Mouse (Mus musculus) 416B (cell line): ENCODE results near the gene 4933424G06Rik.
A peak's percentile ranks its signal among the peaks of the same experiment; 100 is the strongest.
"Not testable (repeated sequence)": the region's sequence is repeated elsewhere in the genome, so short reads cannot be mapped to it uniquely, and the experiment has no call there.

Source experiments
- DNase-seq: peaks from one replicate; pipeline ENCODE4 v3.0.0; 2011; ENCODE audit warnings: low read depth

Gene 4933424G06Rik

DNA sequence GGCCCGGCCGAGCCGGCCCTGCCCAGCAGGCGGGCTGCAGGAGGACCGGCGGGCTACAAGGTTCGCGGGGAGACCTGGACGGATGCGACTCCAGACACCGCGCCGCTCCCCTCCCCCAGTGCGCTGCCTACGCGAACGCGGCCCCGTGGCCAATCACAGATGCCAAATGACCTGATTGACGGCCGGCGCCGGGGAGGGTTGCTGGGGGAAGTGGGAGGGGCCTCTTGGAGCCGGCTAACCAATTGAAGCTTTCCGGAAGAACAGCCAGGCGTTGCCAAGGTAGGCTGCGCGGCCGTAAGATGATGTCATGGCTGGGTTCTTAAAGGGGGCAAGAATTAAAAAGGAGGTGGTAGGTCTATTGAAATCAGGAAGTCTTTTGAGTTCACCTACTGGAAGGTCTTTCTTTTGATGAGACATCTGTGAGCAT is at the start of gene 4933424G06Rik:
Gene 4933424G06Rik, plus strand, starts transcription at position 296 of the 427 bp plus-strand sequence.
- DNase-seq, result peak; percentile 98

DNA sequence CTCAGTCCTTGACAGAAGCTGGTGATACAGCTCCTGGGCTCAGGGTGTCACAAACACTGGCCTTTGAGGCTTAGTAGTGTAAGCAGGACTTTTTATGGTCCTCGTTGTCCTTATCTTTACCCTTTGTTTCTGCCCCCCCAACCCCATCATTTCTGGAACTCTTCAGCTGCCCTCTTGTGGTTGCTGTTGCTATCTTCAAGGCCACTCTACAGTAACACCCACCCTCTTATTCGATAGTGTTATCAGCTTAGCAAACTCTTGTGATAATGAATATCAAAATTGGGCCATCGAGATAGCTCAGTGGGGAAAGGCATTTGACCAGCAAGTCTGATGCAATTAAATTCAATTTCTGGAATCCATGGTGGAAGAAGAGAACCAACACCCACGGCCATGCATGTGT is 45.5 kb upstream of the 4933424G06Rik start:
- DNase-seq, result peak; percentile 56

DNA sequence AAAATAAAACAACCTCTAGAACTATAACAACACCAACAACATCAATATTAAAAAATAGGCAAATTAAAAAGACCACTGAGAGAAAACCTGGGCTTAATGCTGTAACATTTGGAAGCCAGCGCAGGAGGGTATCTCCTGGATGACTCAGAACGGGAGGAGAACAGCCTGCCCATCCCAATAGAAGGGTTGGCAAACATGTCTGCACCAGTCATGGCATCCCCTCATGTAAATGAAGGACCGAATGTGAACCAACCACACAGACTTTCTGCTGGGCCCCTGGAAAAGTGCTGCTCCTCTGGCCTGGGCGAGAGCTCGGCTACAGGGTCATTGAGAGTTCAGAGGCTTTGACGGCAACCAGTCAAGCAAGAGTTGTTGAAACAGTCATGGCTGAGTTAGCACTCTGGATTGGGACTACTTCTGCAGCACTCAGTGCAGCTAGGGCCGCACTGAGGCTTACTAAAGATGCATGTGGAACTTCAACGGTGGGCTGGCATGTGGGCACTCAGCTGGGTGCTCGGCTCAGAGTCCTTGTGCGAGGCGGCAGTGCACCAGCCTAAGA is 44.7 kb upstream of the 4933424G06Rik start:
- DNase-seq, result no peak

DNA sequence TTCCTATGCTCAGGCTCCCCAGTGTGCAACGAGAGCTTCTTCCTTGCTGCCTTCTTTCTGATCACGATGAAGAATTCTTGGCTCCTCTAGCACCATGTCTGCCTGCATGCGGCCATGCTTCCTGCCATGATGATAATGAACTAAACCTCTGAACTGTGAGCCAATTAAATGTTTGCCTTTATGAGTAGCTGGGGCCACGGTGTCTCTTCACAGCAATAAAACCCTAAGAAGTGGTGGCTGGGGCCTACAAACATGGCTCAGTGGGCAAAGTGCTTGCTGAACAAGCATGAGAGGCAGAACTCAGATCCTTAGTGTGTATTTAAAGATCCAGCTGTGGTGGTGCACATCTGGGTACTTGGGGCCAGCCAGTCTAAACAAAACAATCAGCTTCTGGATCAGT is 44.0 kb upstream of the 4933424G06Rik start:
- DNase-seq, result no peak

DNA sequence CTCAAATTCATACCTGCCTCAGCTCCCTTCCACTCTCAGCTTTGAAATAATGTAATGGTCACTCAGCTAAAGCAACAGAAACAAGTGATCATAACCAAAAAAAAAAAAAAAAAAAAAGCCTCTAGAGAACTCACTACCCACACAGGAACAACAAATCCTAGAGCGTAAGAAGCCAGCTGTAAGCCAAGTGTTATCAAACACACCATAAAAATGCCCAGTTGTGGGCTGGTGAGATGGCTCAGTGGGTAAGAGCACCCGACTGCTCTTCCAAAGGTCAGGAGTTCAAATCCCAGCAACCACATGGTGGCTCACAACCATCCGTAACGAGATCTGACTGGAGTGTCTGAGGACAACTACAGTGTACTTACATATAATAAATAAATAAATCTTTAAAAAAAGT is 41.9 kb upstream of the 4933424G06Rik start:
- not testable (repeated sequence) for DNase-seq

DNA sequence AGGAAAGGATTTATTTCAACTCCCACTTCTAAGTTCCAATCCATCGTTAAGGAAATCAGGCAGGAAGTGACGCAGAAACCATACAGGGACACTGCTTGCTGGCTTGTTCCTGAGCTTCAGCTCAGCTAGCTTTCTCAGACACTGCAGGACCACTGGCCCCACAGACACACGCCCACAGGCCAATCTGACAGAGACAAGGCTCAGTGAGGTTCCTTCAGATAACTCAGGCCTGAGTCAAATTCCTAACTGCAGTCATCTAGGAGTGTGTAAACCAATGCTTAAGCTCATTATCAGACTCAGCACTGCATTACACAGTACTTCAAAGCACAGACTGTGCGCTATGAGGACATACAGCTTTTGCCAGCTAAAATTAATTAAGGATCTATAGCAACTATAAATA is 39.7 kb upstream of the 4933424G06Rik start:
- DNase-seq, result no peak

DNA sequence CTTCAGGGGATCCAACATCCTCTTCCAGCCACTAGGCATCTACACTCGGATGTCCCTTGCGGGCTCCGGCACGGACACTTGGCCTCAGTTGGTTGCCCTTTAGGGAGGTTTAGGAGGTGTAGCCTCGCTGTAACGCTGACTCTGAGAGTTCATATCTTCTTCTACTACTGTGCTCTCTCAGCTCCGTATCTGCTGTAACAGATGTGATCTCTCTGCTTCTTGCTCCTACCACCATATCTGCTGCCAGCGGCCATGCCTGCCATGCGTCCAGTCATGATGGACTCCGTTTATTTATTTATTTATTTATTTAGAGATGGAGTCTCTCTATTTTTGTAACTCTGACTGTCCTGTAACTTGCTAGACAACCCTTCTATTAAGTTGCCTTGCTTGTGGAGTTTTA is 38.7 kb upstream of the 4933424G06Rik start:
- DNase-seq, result no peak

DNA sequence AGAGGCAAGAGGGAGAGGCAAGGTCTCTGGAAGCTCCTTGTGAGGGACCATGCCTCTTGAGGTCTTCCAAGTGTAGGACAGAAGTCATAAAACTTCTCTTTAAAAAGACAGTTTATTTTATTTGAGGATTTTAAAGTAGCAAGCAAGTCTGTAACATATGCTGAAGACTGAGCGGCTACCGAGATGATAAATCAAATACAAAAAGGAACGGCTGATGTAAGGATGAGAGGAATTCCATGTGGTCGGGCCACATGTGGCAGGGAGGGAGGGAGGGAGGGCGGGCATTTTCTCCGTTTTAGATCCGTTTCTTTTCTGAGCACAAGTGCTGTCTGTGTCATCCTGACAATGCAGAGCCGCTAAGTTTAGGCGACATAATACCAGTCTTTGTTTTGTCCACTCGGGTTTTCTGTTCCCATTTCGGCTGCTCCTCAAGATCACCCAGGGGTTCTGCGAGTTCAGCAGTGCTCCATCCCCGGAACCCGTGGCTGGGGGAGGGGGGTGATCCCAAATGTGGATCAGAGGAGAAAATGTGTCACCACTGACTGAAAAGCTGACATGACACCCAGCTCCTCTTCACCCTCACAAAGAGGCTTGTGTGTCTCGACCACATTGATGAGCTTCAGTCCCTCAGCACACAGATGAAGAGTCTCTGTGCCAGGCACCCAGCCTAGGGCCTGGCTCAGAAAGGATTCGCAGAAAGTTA is 37.1 kb upstream of the 4933424G06Rik start:
- no peak for DNase-seq

DNA sequence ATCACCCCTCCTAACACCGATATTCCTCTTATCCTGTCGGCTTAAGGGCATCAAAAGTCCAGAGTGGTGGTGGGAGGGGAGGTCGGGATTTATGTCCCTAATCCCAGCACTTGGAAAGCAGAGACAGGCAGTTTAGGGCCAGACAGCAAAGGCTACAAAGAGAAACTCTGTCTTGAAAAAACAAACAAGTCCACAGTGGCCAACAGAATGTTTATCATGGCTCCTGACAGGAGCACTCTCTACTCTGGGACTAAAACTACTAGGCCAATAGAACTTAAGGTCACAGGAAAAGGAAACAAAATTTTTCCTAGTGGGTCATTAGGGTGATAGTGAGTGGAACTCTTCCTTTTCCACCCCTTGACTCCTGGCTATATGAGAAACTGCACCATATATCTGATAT is 35.0 kb upstream of the 4933424G06Rik start:
- no peak for DNase-seq

DNA sequence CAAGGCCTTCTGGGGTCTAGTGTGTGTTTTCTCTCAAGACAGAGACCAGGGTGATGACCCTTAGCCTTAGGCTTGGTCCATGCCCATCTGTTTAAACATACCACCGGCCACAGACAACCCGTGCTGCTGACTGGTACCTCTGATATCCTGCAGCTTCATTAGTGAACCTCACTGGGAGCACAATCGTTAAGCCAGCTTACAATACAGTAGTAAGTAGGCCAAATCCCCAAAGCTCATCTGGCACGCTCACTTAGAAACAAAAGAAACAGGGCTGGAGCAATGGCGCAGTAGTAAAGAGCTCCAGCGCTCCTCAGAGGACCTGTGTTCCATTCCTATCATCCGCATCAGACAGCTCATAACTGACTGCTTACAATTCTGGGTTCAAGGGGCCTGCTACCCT is 29.1 kb upstream of the 4933424G06Rik start:
- DNase-seq, result no peak

DNA sequence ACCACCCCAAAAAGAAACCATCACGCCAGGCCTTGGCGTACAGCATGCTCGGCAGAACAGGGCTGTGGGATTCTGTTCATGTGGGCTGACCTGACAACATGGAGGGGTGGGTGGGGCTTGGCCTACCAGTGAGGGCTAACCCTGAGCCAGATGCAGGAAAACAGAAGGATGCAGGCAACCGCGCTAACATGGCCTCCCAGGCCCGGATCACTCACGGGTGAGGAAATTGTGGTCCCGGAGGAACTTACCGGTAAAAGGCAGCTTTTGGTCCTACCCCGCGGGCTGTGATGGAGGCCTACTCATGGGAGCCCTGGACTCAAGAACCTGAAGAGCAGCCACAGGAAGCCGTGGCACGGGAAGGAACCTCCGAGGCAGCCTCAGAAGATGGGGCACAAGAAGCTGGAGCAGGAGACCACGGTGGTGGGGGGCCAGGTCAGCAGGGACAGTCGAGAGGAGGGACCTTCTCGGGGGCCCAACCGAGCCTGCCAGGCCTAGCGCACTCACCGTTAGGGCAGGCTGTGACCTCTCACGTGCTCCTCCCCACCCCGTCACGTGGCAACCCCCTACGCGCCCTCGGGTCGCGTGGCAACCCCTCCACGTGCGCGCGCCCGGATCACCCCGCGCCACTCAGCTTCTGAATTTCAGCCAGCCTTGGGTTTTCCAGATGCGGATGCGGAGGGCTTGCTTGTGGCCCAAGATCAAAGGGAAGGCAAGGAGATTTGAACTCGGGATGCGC is 27.2 kb upstream of the 4933424G06Rik start, which contains the start of gene Fam178b:
Gene Fam178b, minus strand, starts transcription at position 564 of the 736 bp plus-strand sequence.
- no peak for DNase-seq

DNA sequence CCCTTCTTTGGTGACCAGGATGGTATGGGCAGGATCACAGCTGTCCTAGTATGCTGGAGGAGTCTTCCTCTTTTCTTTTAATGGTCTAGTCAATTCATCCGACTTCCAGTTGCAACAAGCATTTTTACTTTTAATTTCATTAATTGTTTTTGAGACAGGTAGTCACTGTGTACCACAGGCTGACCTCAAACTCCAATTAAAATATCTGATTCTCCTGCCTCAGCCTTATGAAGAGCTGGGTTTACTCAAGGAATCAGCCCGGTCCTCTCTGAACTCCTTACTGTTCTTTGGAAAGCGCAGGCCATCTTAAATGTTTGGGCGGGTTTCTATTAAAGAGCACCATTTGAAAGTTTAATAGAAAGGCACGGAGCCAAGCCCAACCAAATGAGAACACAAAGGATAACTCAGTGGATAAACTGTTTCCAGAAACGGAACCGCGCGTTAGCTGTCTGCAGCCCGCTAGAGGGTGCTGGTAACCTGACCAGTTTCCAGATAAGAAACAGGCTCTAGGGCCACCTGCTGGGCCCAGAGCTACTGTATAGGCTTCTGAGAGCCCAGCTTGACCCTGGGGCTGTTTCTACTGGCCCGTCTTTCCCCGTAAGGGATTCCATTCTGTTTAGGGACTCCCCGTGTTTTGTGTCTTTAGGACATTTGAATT is 26.0 kb upstream of the 4933424G06Rik start:
- DNase-seq, result peak; percentile 88

DNA sequence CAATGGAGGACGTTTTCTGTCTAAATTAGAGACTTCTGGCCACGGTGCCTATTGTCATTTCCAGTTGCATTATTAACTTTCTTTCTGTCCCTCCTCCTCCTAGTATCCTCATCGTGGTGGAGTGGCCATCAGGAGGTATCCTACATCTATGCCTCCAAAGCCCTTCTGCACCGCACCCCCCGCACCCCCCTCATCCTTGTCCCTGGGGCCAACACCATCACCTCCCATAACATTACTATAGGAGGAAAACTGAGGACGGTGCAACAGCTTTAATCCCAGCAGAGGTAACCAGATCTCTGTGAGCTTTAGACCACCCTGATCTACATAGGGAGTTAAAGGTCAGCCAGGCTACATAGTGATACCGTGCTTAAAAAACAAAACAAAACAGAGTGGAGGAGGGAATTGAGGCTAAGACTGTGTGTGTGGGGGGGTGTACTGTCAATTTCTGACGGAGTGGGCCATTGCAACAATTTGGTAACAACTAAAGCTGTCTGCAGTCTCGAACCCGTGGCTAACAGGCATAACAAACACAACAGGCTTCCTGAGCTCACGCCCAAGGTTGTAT is 19.2 kb upstream of the 4933424G06Rik start:
- DNase-seq, result no peak

DNA sequence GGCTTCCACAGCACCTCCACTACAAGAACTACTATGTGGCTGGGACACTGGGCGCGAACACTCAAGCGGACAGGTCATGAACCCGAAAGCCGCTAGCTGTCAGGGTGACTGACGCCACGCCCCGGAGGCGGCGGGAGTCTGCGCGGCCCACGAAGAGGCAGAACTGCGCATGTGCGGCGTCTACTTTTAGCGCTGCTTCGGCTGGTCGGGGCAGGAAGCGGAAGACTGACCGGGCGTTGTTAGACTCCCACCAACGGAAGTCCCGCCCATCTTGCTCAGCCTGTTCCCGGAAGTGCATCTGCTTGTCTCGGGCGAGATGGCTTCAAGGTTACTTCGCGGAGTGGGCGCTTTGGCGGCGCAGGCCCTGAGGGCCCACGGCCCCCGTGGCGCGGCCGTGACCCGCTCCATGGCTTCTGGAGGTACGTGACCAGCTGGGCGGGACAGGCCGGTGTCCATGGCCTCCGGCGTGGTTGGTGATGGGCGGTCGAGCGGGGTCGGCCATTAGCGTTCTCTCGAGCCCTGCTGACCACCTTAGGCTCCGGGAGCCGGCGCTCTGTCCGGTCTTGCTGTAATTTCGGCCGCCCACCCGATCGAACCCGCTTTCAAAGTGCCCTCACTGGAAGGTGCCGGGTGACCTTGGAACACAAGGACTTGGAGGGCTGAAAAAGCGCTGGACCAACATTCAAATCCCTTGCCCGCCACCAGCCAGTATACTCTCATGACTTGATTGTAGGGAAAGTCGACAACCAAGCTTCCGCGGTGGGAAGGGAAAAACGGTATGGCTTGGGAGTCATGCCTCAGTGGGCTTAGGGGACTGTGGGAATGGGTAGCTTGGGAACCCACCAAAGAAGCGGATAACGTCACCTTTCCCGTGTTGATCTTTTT is 18.4 kb upstream of the 4933424G06Rik start, which contains the start of gene Cox5b:
Gene Cox5b, plus strand, starts transcription at position 179 of the 885 bp plus-strand sequence.
- DNase-seq, result peak; percentile 99

DNA sequence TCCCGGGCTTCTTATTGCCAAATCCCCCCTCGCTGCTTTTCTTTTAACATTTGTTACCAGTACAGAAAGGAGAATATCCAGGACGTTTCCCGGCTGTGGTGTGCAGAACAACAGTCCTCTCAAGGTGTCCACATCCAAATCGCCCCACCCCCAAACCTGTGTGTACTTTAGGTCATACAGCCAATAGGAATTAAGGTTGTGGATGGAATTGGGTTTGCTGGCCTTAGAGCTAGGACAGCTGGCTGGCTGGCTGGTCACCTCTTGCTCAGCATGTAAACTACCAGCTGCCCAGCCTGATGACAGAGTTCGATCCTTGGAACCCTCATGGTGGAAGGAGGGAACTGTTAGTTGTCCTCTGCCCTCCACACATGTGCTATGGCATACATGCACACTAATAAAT is 15.1 kb upstream of the 4933424G06Rik start:
- no peak for DNase-seq

DNA sequence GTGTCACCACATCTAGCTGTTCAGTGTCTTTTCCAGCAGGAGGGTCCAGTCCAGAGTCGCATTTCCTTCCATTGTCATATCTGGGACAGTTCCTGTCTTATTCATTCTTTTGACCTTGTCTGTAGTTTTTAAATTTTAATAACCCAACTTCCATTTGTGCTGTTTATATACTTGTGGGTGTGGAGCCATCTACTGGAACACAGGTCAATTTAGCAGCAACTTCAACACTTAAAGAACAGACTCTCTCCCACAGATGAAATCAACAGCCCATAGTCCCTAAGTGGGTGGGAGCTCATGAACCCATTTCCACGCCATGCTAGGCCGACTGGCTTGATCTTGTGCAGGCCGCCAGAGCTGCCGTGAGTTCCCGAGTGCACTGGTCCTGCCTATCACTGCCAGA is 13.5 kb upstream of the 4933424G06Rik start:
- DNase-seq, result no peak

DNA sequence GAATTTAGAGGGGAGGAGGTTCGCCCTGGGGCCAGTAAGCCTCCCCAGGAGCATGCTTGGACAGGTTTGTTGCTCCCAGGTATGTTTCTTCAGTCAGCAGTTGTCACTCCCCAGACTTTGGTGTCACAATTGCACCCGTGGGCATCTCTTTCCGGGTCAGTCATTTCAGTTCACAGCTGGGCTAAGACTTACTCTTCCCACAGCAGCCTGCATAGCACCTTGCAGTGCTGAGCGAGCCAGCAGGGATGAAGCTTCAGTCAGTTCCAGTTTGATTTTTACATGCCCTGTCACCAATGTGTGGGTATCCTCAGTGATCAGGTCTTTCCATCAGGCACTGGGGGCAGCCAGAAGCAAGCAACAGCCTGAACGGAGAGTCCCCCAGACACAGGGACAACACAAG is 12.9 kb upstream of the 4933424G06Rik start:
- DNase-seq, result no peak

DNA sequence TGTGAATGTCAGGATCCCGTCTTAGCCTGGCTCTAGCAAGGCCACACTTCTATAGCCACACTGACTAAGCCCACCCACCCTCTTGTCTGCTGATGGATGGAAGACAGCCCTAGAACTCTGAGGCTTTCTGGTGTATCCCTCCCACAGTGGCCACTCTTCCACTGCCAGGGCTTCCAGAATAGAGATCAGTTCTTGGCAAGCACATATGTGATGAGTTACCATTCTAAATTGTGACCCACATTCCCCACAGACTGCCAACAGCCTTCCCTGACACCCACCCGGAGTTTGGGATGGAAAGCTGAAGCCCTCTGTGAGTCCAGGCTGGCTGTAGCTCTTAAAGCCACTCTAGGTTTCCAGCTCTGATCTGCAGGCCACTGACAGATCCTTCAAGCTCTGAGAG is 2.8 kb upstream of the 4933424G06Rik start:
- DNase-seq, result no peak

DNA sequence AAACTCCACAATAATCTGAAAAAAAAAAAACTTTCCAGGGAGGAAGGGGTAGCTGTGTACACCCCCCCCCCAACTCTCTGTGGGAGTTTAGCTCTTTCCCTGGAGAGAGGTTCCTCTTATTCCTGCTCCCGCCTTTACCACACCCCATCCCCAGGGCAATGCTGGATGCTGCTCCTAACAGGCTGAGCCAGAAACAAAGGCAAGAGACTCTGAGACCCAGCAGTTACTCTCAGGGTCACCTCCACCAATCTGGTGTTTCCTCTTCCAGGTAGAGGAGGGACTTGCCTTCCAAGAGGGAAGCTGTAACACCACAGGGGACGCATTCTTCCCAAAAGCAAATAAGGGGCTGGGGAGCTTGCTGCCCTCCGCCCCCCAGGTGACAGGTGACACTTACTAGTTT is 2.2 kb upstream of the 4933424G06Rik start:
- DNase-seq, result no peak

DNA sequence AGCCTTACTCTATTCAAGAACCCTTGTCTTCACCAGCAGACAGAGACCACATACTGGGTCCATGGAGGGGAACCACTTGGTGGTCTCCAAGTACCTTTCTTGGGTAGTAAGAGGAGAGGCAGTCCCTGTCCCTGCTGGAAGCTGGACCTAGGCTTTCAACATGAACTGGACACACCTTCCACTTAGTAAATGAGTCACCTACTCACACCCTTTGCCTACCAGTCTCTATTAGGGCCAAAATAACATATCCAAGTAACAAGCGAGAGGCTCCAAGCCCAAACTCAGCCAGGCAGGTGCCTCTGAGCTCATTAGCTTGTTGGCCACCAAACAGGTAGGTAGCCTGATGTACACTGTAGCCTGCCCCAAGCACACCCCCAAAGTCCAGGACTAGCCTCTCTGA is 1.3 kb upstream of the 4933424G06Rik start:
- no peak for DNase-seq
